Mouse (Mus musculus) ES-CJ7 (cell line): ENCODE data around the gene Afg1l.
A peak's percentile ranks its signal among the peaks of the same experiment; 100 is the strongest.

ENCODE experiments used
- DNase-seq: peaks from one replicate; pipeline ENCODE4 v3.0.0; 2011; ENCODE audit warnings: low read depth, low spot score

Gene Afg1l

GRCm38 (mm10) chr10:42478341-42478720 is at the start of gene Afg1l:
TSS of gene Afg1l (minus strand) at chr10:42478565.
- DNase-seq = peak; percentile 97

- no peak for DNase-seq
These were observed 47.3 kb upstream of the Afg1l start for GRCm38 (mm10) chr10:42525682-42526081.

GRCm38 (mm10) chr10:42523556-42524162 is 45.3 kb upstream of the Afg1l start:
- DNase-seq = no peak

- no peak for DNase-seq
These were observed 44.5 kb upstream of the Afg1l start for GRCm38 (mm10) chr10:42522912-42523311.

- no peak for DNase-seq
These were observed 43.1 kb upstream of the Afg1l start for GRCm38 (mm10) chr10:42521315-42521981.

GRCm38 (mm10) chr10:42518363-42518762 is 40.0 kb upstream of the Afg1l start:
- DNase-seq = no peak

GRCm38 (mm10) chr10:42514125-42514524 is 35.8 kb upstream of the Afg1l start:
- no peak for DNase-seq

- no peak for DNase-seq
These were observed 33.1 kb upstream of the Afg1l start for GRCm38 (mm10) chr10:42511184-42512135.

- peak; percentile 45 for DNase-seq
These were observed 31.8 kb upstream of the Afg1l start for GRCm38 (mm10) chr10:42510141-42510540.

- DNase-seq = peak; percentile 31
These were observed 25.8 kb upstream of the Afg1l start for GRCm38 (mm10) chr10:42504096-42504710.

GRCm38 (mm10) chr10:42502349-42503111 is 24.2 kb upstream of the Afg1l start:
- DNase-seq = peak; percentile 36

GRCm38 (mm10) chr10:42501775-42502348 is 23.5 kb upstream of the Afg1l start, which contains the start of gene Snx3:
TSS of gene Snx3 (plus strand) at chr10:42502030.
- DNase-seq = peak; percentile 97

GRCm38 (mm10) chr10:42501161-42501560 is 22.8 kb upstream of the Afg1l start:
- no peak for DNase-seq

- no peak for DNase-seq
These were observed 22.2 kb upstream of the Afg1l start for GRCm38 (mm10) chr10:42500611-42501010.

GRCm38 (mm10) chr10:42493000-42493399 is 14.6 kb upstream of the Afg1l start:
- DNase-seq = no peak

GRCm38 (mm10) chr10:42492027-42492771 is 13.8 kb upstream of the Afg1l start:
- no peak for DNase-seq

- DNase-seq = no peak
These were observed 12.8 kb upstream of the Afg1l start for GRCm38 (mm10) chr10:42491158-42491557.

GRCm38 (mm10) chr10:42488606-42489296 is 10.4 kb upstream of the Afg1l start:
- DNase-seq = no peak

GRCm38 (mm10) chr10:42480719-42481118 is 2.4 kb upstream of the Afg1l start:
- no peak for DNase-seq
